Mouse (Mus musculus) hematopoietic multipotent progenitor cell, adult 10-12 weeks (in vitro differentiated cells): ENCODE measurements around the gene Gm6583. TPM values are rescaled to one million over a fixed set of nuclear protein-coding genes. Genes with fewer than 3 reads are reported as not detected.

Source experiments
- polyA plus RNA-seq: library from polyadenylated mRNA; stranded (reverse); fragments of >175 nt; gene quantifications from 2 replicates; pipeline ENCODE4 v1.2.3, GENCODE M21; 2012; ENCODE audit warnings: low replicate concordance

Gene Gm6583
- polyA plus RNA-seq, result 0.04 TPM in 1 of 2 replicates, not detected in the other

DNA sequence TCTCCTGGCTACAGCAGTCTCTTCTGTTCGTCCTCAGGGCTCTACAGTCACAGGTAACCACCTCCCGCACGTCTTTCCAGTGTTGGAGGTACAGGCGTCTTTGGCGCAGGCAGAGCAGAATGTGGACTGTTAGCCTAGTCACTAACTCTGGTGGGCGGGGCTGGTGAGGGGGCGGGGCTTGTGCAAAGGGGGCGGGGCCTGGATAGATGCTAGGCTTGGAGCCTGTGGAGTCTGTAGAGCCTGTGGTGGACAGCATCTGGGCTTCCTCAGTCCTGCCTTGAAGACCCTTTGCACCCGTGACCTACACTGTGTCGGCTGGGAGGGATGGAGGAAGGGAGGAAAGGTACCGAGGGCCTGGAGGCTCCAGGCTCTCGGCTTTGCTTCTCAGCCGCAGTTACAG lies at the start of gene Gm6583:
Gene Gm6583 (minus strand): TSS at position 124 of the 400 bp plus-strand sequence.

DNA sequence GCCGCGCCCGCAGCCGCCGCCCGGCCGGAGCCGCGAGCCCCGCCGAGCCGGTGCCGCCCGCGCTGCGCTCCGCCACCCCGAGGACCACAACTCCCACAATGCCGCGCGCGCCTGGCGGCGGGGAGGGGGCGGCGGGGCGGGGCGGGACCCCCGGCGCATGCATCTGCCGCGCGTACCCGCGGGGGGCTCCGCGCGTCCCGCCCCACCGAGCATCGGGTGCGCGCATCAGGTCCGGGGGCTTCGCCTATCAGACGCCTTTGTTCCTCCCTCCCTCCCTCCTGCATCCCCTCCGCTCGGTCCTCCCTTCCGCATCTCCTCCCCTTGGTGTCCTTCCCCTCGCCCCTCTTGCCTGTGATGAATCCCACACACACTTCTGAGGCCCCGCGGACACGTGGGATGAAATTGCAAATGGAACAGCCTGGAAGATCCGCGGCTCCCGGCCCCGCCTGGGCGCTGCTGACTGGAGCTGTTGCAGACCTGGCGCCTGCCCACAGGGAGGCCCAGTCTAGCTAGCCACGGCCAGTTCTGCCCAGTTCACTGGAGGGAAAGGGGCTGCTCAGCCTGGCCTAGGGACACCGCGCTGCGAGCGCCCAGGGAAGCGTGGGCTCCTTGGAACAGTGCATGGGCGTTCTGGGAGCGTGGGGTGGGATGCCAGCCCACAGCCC lies 39.1 kb upstream of the Gm6583 start, which contains the start of gene Asphd2:
Gene Asphd2 (minus strand): TSS at position 88 of the 665 bp plus-strand sequence.

DNA sequence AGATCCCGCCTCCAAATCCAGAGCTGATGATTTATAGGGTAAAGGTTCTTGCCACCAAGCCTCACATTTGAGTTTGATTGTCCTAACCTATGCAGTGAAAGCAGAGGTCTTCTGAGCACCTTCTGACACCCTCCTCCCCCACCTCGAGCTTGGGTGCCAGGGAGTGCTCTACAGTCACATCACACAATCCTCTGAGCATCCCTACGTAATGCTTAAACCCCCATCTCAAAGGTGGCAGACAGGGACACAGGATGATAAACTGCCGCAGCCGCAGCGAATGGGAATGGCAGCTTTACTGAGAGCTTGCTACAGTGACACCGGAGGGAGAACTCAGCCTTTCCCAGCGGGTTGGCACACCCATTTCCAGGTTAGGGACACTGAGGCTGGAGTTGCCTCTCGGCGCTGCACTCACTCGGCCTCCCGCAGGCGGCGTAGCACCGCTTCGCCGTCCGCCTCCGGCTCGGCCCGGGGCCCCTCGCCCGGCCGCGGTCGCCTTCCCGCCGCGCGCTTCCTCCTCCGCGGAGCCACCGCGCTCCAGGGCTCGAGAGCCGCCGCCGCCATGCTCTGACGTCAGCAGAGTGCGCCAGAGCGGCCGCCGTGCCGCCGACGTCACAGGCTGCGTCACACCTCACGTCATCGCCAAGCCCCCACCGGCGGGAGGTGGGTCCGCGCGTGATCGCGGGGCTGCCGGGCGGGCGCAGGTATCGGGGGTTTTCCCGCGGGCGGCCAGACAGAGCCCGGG lies 13.2 kb downstream of the Gm6583 start, which contains the start of the genes Srrd and Hps4:
Gene Srrd (minus strand): TSS at position 578 of the 742 bp plus-strand sequence.
Gene Hps4 (plus strand): TSS at position 621 of the 742 bp plus-strand sequence.

DNA sequence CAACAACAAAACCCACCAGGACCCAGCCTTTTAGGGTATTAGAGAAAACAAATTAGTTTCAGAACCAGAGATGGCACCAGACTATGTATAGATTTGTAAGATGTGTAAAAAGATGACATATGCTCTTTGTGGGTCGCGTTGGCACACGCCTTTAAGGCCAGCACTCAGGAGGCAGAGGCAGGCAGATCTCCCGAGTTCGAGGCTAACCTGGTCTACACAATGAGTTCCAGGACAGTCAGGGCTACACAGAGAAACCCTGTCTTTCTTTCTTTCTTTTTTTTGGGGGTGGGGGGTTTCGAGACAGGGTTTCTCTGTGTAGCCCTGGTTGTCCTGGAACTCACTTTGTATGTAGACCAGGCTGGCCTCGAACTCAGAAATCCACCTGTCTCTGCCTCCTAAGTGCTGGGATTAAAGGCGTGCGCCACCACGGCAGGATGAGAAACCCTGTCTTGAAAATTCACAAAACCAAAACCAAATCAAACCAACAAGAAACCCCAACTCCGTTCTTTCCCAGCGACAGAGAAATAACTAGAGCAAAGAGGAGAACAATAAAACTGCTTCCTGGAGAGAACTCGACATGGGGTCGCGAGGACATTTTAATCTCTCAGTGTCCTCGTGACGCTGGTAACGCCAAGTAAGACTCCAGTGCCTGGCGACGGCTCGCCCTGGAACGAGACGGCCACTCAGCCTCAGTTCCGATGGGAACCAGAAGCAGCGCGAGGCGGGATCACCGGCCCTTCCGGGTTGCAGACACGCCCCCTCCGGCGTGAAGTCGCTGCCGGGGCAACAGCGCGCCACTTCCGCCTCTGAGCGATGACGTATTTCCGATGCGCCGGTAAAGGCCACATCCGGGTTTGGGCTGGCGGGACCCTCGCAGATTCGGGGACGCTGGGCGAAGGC lies 30.0 kb downstream of the Gm6583 start, which contains the start of gene Tfip11:
Gene Tfip11 (plus strand): TSS at position 813 of the 900 bp plus-strand sequence.

Other genes with a start within 250 kb of the Gm6583 start
- gene Cryba4, start 103.5 kb downstream of the Gm6583 start, polyA plus RNA-seq, result 1.7 and 3.7 TPM in 2 replicates
- gene Crybb1, start 100.2 kb downstream of the Gm6583 start, polyA plus RNA-seq, result 0.33 and 2.0 TPM in 2 replicates
- 134 and 156 TPM in 2 replicates for gene Tpst2, start 79.3 kb downstream of the Gm6583 start, polyA plus RNA-seq
- gene Tfip11, start 29.7 kb downstream of the Gm6583 start, polyA plus RNA-seq, result 35.2 and 37.5 TPM in 2 replicates
- 8.7 and 20.7 TPM in 2 replicates for gene Srrd, start 13.0 kb downstream of the Gm6583 start, polyA plus RNA-seq
- gene Hps4, start 12.9 kb downstream of the Gm6583 start, polyA plus RNA-seq, result 14.3 and 39.3 TPM in 2 replicates
- 0.13 TPM in 1 of 2 replicates, not detected in the other for gene Asphd2, start 38.8 kb upstream of the Gm6583 start, polyA plus RNA-seq
- not detected in 2 replicates for gene Gm6588, start 93.4 kb upstream of the Gm6583 start, polyA plus RNA-seq
- 0.18 and 0.27 TPM in 2 replicates for gene Sez6l, start 221.2 kb upstream of the Gm6583 start, polyA plus RNA-seq